ENCODE assay signal across 22 mouse cellular contexts in genomic region chr16:44697473-44698205, GRCm38 (mm10). TPM values are rescaled to one million over a fixed set of nuclear protein-coding genes. Genes with fewer than 3 reads are reported as not detected.
A peak's percentile ranks its signal among the peaks of the same experiment; 100 is the strongest.
DNase-seq lines count a peak whose midpoint lies in the region; ATAC-seq and TF ChIP-seq lines count a peak whose summit lies in the region.
"Had no signal": no experiment of that assay in that cellular context is flagged by ENCODE, and none has a peak within 500 bp of the region (broad histone marks: within the 10 kb centered on the region; RNA-seq: fewer than 3 reads in every experiment).

No protein-coding gene starts in this region.

- no peak overlapping the region for H3K4me3 ChIP-seq in kidney, adult 2 months (ENCODE audit: insufficient read depth, low read depth, low read length)
- no peak overlapping the region for H3K4me3 ChIP-seq in kidney, embryonic 14.5 days (ENCODE audit: low read length)
- H3K4me3 ChIP-seq in embryonic facial prominence, embryonic 15.5 days (replicated peaks), result no peak overlapping the region
- no peak overlapping the region for H3K4me3 ChIP-seq in intestine, embryonic 16.5 days (ENCODE audit: low read length)
- no peak overlapping the region for H3K4me3 ChIP-seq in small intestine, adult 2 months (ENCODE audit: low read depth, low read length)
- H3K4me3 ChIP-seq in hindbrain, embryonic 14.5 days (replicated peaks; ENCODE audit: low read length), result no peak overlapping the region
- H3K4me3 ChIP-seq: heart, embryonic 10.5 days; layer of hippocampus, adult 2 months; midbrain, embryonic 12.5 days had no signal

- no peak for TF ChIP-seq POLR2A in kidney, adult 2 months (IDR thresholded peaks at IDR 0.05; ENCODE audit: low read depth, low read length)
- no peak for TF ChIP-seq POLR2A in small intestine, adult 2 months (IDR thresholded peaks at IDR 0.05; ENCODE audit: low read depth, low read length)

- H3K4me1 ChIP-seq in kidney, adult 2 months (ENCODE audit: control insufficient read depth, insufficient read depth, low read length), result no peaks in the 10 kb centered on the region
- no peaks in the 10 kb centered on the region for H3K4me1 ChIP-seq in kidney, embryonic 14.5 days (ENCODE audit: control insufficient read depth, insufficient read depth, low read length)
- peaks cover 13% of the 10 kb centered on the region for H3K4me1 ChIP-seq in embryonic facial prominence, embryonic 15.5 days
- peaks cover 15% of the 10 kb centered on the region for H3K4me1 ChIP-seq in intestine, embryonic 16.5 days (ENCODE audit: control insufficient read depth, insufficient read depth, low read length)
- peaks cover 5% of the 10 kb centered on the region; the same call in 1 of the 2 replicates for H3K4me1 ChIP-seq in small intestine, adult 2 months (ENCODE audit: control insufficient read depth, insufficient read depth, insufficient read length, low read length)
- peaks cover 8% of the 10 kb centered on the region; the same call in 1 of the 2 replicates for H3K4me1 ChIP-seq in hindbrain, embryonic 14.5 days (replicated peaks; ENCODE audit: control insufficient read depth, insufficient read depth, low read length)

- no peaks in the 10 kb centered on the region for H3K36me3 ChIP-seq in kidney, adult 2 months (ENCODE audit: control insufficient read depth, insufficient read depth, low read length)
- H3K36me3 ChIP-seq in kidney, embryonic 14.5 days (ENCODE audit: control insufficient read depth, insufficient read depth, low read length), result no peaks in the 10 kb centered on the region
- H3K36me3 ChIP-seq in embryonic facial prominence, embryonic 15.5 days, result no peaks in the 10 kb centered on the region
- no peaks in the 10 kb centered on the region for H3K36me3 ChIP-seq in intestine, embryonic 16.5 days (ENCODE audit: control insufficient read depth, insufficient read depth, low read length)
- no peaks in the 10 kb centered on the region for H3K36me3 ChIP-seq in small intestine, adult 2 months (ENCODE audit: control insufficient read depth, insufficient read depth, low read length)
- no peaks in the 10 kb centered on the region for H3K36me3 ChIP-seq in hindbrain, embryonic 14.5 days (replicated peaks; ENCODE audit: control insufficient read depth, insufficient read depth)
- H3K36me3 ChIP-seq: heart, embryonic 10.5 days; midbrain, embryonic 12.5 days had no signal

- WGBS in kidney, adult 2 months, result 72% methylated on average over 5 of the region's 5 CpGs
- WGBS in kidney, embryonic 14.5 days, result 89% methylated on average over 5 of the region's 5 CpGs
- WGBS in embryonic facial prominence, embryonic 15.5 days, result 80% methylated on average over 5 of the region's 5 CpGs
- WGBS in intestine, embryonic 16.5 days, result 58% methylated on average over 5 of the region's 5 CpGs
- WGBS in small intestine, adult 2 months, result 31% methylated on average over 5 of the region's 5 CpGs
- 92% methylated on average over 5 of the region's 5 CpGs for WGBS in hindbrain, embryonic 14.5 days

- ATAC-seq in kidney, embryonic 14.5 days (ENCODE audit: low FRiP score, low TSS enrichment), result no peak
- ATAC-seq in embryonic facial prominence, embryonic 15.5 days (ENCODE audit: insufficient number of reproducible peaks, low FRiP score, low TSS enrichment, low read depth), result no peak
- ATAC-seq in intestine, embryonic 16.5 days, result peak; percentile 64
- ATAC-seq in hindbrain, embryonic 14.5 days (ENCODE audit: low FRiP score), result no peak
- ATAC-seq: hindbrain, postnatal 0 days; liver, postnatal 0 days had no signal

- H3K27me3 ChIP-seq in kidney, adult 2 months (replicated peaks; ENCODE audit: control insufficient read depth, insufficient read depth, low read length), result no peaks in the 10 kb centered on the region
- no peaks in the 10 kb centered on the region for H3K27me3 ChIP-seq in kidney, embryonic 14.5 days (ENCODE audit: control insufficient read depth, insufficient read depth, low read length)
- no peaks in the 10 kb centered on the region for H3K27me3 ChIP-seq in embryonic facial prominence, embryonic 15.5 days
- no peaks in the 10 kb centered on the region for H3K27me3 ChIP-seq in intestine, embryonic 16.5 days (replicated peaks; ENCODE audit: control insufficient read depth, insufficient read depth, low read length)
- no peaks in the 10 kb centered on the region for H3K27me3 ChIP-seq in small intestine, adult 2 months (ENCODE audit: control insufficient read depth, insufficient read depth, low read length)
- H3K27me3 ChIP-seq in hindbrain, embryonic 14.5 days (ENCODE audit: control insufficient read depth, insufficient read depth, low read length), result no peaks in the 10 kb centered on the region
- H3K27me3 ChIP-seq: midbrain, embryonic 12.5 days had no signal

- H3K27ac ChIP-seq in kidney, adult 2 months (ENCODE audit: insufficient read depth, low read depth, low read length), result no peak overlapping the region
- H3K27ac ChIP-seq in kidney, embryonic 14.5 days (ENCODE audit: low read depth, low read length), result no peak overlapping the region
- peak overlapping the region; percentile 28; the same call in 1 of the 2 replicates for H3K27ac ChIP-seq in embryonic facial prominence, embryonic 15.5 days (replicated peaks)
- peak overlapping the region; percentile 58 for H3K27ac ChIP-seq in intestine, embryonic 16.5 days (ENCODE audit: low read length)
- H3K27ac ChIP-seq in small intestine, adult 2 months (ENCODE audit: insufficient read depth, low read depth, low read length), result peak overlapping the region; percentile 51
- H3K27ac ChIP-seq in hindbrain, embryonic 14.5 days, result no peak overlapping the region
- H3K27ac ChIP-seq: heart, embryonic 10.5 days; hindbrain, postnatal 0 days; layer of hippocampus, adult 2 months; midbrain, embryonic 12.5 days had no signal

- H3K9me3 ChIP-seq in kidney, embryonic 14.5 days (ENCODE audit: control insufficient read depth, low read length), result no peaks in the 10 kb centered on the region
- H3K9me3 ChIP-seq in embryonic facial prominence, embryonic 15.5 days (replicated peaks), result no peaks in the 10 kb centered on the region
- no peaks in the 10 kb centered on the region for H3K9me3 ChIP-seq in intestine, embryonic 16.5 days (ENCODE audit: control insufficient read depth, low read length)
- H3K9me3 ChIP-seq in hindbrain, embryonic 14.5 days (ENCODE audit: control insufficient read depth, low read length), result no peaks in the 10 kb centered on the region
- H3K9me3 ChIP-seq: heart, embryonic 10.5 days; midbrain, embryonic 12.5 days had no signal

- TF ChIP-seq CTCF in kidney, adult 2 months (conservative IDR thresholded peaks at IDR 0.05; ENCODE audit: insufficient read depth, insufficient read length, low read depth, low read length), result no peak
- no peak for TF ChIP-seq CTCF in small intestine, adult 2 months (IDR thresholded peaks at IDR 0.05; ENCODE audit: extremely low read depth, insufficient read length, insufficient replicate concordance, low read depth, low read length)

- no peak overlapping the region for H3K9ac ChIP-seq in kidney, embryonic 14.5 days (ENCODE audit: low read depth, low read length)
- no peak overlapping the region for H3K9ac ChIP-seq in embryonic facial prominence, embryonic 15.5 days
- no peak overlapping the region for H3K9ac ChIP-seq in intestine, embryonic 16.5 days (ENCODE audit: low read depth, low read length)
- H3K9ac ChIP-seq in hindbrain, embryonic 14.5 days, result no peak overlapping the region
- H3K9ac ChIP-seq: liver, postnatal 0 days; midbrain, embryonic 12.5 days had no signal

- peak; percentile 19 for DNase-seq in kidney, adult 2 months
- no peak for DNase-seq in thymus, postnatal 0 days (ENCODE audit: low spot score)
- no peak for DNase-seq in hindbrain, embryonic 14.5 days (ENCODE audit: low spot score)
- no peak for DNase-seq in natural killer cell, adult 2 months (ENCODE audit: low spot score in 2 of 2)
- DNase-seq: adrenal gland, postnatal 36 days; cerebellum, adult 11 months; cerebellum, adult 9-11 months; heart, postnatal 4 days; kidney, adult 8-10 months; kidney, postnatal 14 days; layer of hippocampus, postnatal 36 days; liver, postnatal 0 days; thymus, postnatal 4 days had no signal

- no peak overlapping the region for H3K4me2 ChIP-seq in kidney, embryonic 14.5 days (replicated peaks; ENCODE audit: low read depth, low read length)
- H3K4me2 ChIP-seq in embryonic facial prominence, embryonic 15.5 days (replicated peaks), result no peak overlapping the region
- H3K4me2 ChIP-seq in intestine, embryonic 16.5 days (ENCODE audit: low read depth, low read length), result no peak overlapping the region
- H3K4me2 ChIP-seq in hindbrain, embryonic 14.5 days (replicated peaks), result no peak overlapping the region
- H3K4me2 ChIP-seq: liver, embryonic 11.5 days; midbrain, embryonic 12.5 days had no signal

RNA-seq across cellular contexts. Expression of gene Nepro, which starts 26.5 kb away (rescaled TPM):
- polyA plus RNA-seq in kidney, adult 2 months (2012; rRNA removed), result 2.8 TPM in 2 replicates
- 7.3 and 11.8 TPM in 2 replicates for polyA plus RNA-seq in kidney, embryonic 14.5 days (2014; fragmentation: Nextera tagmentation; extraction: Ambion mirVana)
- polyA plus RNA-seq in embryonic facial prominence, embryonic 15.5 days (2015; fragmentation: Nextera tagmentation; extraction: Ambion mirVana), result 7.3 and 7.9 TPM in 2 replicates
- 5.7 and 6.7 TPM in 2 replicates for polyA plus RNA-seq in intestine, embryonic 16.5 days (2015; fragmentation: Nextera tagmentation; extraction: Ambion mirVana)
- 1.3 and 2.1 TPM in 2 replicates for polyA plus RNA-seq in small intestine, adult 2 months (2012; rRNA removed)
- polyA plus RNA-seq in thymus, postnatal 0 days (2015; fragmentation: Nextera tagmentation; extraction: Ambion mirVana), result 4.8 and 5.8 TPM in 2 replicates
- polyA plus RNA-seq in hindbrain, embryonic 14.5 days (2014; fragmentation: Nextera tagmentation; extraction: Ambion mirVana), result 4.4 and 5.4 TPM in 2 replicates

RNA-seq across cellular contexts. Expression of gene Gtpbp8, which starts 48.5 kb away (rescaled TPM):
- 5.9 and 6.0 TPM in 2 replicates for polyA plus RNA-seq in kidney, adult 2 months (2012; rRNA removed)
- polyA plus RNA-seq in kidney, embryonic 14.5 days (2014; fragmentation: Nextera tagmentation; extraction: Ambion mirVana), result 29.5 and 33.0 TPM in 2 replicates
- polyA plus RNA-seq in embryonic facial prominence, embryonic 15.5 days (2015; fragmentation: Nextera tagmentation; extraction: Ambion mirVana), result 21.0 and 24.7 TPM in 2 replicates
- 29.1 and 34.0 TPM in 2 replicates for polyA plus RNA-seq in intestine, embryonic 16.5 days (2015; fragmentation: Nextera tagmentation; extraction: Ambion mirVana)
- 1.7 and 6.1 TPM in 2 replicates for polyA plus RNA-seq in small intestine, adult 2 months (2012; rRNA removed)
- polyA plus RNA-seq in thymus, postnatal 0 days (2015; fragmentation: Nextera tagmentation; extraction: Ambion mirVana), result 26.8 and 28.0 TPM in 2 replicates
- polyA plus RNA-seq in hindbrain, embryonic 14.5 days (2014; fragmentation: Nextera tagmentation; extraction: Ambion mirVana), result 41.5 and 43.8 TPM in 2 replicates

Comparison
In these comparisons a context has a peak if more than half of its experiments do, and no peak if none do; other contexts are left out.
1. H3K27ac ChIP-seq: peak in embryonic facial prominence, embryonic 15.5 days (single experiment), intestine, embryonic 16.5 days (single experiment) and small intestine, adult 2 months (single experiment); none in kidney, adult 2 months (single experiment), kidney, embryonic 14.5 days (single experiment) and hindbrain, embryonic 14.5 days (single experiment).